Mouse (Mus musculus) MEL-GATA-1-ER (cell line): ENCODE measurements around the gene Tspan5.
A peak's percentile ranks its signal among the peaks of the same experiment; 100 is the strongest.

Source experiments
- DNase-seq: peaks from one replicate; pipeline ENCODE4 v3.0.0-alpha.2; 2012; ENCODE audit warnings: low read depth; ENCODE audit errors: extremely low read depth

Gene Tspan5

DNA sequence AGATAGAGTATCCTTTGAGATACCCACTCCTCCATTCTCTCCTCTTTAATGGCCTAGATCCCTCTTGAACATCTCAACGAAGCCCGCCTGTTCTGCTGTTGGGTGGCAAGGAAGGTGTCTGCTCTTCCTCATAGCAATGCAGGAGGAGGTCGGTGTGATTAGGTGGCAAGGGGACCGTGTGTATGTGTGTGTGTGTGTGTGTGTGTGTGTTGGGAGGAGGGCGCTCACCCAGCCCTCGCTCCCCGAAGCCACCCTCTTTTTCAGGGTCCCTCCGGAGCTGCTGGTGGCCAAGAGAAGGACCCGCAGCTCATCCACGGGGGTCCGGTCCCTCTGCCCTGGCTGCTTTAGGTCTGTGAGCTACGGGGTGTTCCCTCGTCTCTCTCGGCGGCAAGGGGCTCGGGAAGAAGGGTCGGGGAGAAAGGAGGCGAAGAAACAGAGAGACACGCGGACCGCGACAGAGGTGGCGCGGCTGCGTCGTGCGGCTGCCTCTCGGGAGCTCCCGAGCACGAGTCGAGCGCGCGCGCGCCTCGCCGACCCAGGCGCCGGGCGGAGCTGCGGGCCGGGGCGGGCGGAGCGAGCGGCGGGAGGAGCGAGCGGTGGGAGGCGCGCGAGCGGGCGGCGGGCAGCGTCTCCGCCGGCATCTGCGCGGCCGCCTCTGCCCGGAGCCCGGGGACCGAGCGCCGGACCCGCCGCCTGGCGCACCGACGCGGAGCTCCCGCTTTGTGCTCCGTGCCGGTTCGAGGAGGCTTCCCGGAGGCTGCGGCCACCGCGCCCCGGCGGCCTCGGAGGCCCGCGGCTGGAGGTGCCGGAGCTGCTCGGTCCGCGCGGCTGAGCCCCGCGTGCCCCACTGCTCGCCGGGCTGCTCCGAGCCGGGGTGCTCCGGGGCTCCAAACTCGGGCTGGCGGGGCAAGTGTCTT is at the start of gene Tspan5:
Gene Tspan5 (plus strand): TSS at position 547 of the 917 bp plus-strand sequence.
- DNase-seq = no peak

DNA sequence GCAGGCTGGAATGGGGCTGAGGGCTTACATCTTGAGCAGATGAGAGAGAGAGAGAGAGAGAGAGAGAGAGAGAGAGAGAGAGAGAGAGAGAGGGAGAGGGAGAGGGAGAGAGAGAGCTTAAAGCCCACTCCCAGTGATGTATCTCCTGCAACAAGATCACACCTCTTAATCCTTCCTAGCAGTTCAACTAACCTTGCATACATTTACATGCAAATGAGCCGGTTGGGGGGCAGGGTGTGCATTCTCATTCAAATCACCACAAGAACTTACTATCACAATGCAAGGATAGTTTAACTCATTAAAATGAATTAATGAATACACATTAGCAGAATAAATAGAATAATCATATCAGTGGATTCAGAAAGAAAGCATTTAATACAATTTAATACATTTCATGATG is 49.7 kb upstream of the Tspan5 start:
- DNase-seq = no peak

GRCm38 (mm10) chr3:138703399-138703798 is 38.6 kb upstream of the Tspan5 start:
- no peak for DNase-seq

DNA sequence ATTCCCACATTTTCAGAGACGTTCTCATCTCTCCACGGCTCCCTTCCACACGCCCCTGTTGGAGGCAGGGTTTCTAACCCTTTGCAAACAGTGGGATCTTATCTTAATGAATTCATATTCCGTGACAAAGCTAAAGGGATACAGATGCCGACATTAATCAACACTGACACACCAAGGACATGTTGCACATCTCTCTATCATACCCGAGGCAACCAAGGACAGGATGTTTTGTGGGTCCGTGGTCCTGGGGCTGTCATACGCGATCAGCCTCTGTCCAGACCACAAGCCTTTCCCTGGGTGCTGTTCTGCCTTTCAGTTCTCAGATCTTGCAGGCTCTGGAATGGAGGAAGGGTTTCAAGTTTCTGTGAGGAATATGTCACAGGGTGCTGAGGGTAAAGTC is 37.5 kb upstream of the Tspan5 start:
- DNase-seq = no peak

DNA sequence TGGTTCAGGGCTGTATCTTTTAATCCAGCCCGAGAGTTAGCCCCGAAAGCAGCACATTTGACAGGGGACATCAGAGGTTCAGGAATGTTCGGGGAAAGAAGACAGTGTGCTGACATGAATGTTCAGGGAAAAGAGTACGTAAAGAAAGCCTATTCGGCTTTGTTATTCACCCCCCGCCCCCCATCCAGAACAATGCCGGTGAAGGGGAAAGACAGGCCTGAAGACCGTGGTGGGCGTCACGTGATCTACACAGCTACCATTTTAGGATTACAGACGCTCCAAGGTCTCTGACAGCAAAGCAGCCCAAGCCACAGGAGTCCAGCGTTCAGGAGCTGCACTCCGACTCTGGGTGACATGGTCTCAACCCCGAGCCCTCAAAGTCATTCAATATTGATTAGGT is 36.1 kb upstream of the Tspan5 start:
- DNase-seq = no peak

- no peak for DNase-seq
Observed at GRCm38 (mm10) chr3:138709183-138709582, 32.8 kb upstream of the Tspan5 start.

GRCm38 (mm10) chr3:138711971-138712370 is 30.0 kb upstream of the Tspan5 start:
- no peak for DNase-seq

DNA sequence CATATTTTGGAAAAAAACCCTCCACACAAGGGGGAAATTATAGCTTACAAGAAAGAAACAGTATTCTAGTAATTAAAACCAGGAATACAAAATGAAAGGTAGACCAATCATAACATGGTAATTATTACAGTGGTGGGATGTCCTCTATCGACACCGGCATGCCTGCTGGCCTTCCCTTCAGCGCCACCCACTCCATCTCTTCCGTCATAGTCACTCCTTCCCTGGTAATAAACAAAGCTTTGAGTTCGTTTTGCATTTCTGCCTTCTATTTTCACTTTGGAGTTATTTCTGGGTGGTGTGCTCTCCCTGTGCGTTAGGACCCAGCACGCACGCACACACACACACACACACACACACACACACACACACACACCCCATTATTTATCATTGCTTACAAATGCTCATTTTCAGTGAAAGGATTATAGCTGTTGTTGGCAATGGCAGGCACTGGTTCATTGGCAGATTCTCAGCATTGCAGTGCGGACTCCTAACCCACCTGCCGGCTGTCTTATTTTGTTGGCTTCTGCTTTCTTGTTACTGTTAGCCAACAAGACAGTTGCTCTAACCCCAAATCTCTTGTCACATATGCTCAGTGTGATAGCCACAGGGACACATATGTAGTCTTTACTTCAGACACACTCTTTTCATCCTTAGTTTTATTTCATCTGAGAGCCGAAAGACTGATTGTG is 29.4 kb upstream of the Tspan5 start:
- no peak for DNase-seq

DNA sequence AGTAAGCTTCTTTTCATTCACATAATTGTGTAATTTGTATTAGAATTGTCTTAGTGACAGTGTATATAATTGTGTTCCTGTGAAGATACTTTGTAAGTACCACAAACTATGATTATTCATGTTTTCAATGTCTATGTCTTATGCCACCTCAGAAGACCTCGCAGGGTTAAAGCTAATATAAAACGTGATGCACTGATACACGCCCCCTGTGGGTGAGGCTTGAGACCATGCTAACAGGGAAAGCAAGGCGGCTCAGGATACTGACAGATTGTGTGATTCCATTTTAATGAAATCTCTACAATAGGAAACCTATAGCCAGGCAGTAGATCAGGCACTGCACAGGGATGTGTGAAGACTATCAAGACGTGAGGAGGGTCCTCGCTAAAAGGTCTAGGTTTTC is 28.9 kb upstream of the Tspan5 start:
- no peak for DNase-seq

DNA sequence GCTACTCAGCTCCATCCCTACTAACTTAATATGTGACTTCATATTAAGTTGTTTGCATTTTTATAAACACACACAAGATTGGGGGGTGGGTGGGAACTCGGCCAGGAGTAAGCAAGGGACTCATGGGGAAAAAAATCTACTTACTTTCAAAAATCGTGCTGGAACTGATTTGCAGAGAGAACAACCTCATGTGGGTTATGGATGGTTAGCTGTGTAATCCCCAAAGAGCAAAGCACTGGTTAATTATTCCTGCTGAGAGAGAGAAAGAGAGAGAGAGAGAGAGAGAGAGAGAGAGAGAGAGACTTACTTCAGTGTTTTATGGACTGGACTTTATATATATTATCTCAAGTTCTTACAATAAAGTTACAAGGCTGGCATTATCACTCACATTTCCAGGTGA is 27.2 kb upstream of the Tspan5 start:
- no peak for DNase-seq

DNA sequence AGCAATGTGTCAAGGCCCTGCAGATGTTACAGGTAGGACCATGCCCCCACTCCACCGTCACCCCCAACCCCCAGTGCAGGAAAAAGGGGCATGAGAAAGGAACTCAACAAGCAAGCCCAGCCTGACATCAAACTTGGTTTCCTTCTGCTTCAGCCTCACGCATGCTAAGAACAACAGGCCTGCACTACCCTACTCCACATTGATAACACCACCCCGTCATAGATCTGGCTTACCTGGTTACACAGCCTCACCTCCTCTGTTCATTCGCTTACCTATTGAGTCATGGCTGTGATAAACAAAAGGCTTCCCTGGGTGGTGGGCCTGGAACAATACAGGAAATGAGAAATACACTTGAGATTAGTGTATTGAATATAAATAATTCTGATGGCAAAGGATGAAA is 26.8 kb upstream of the Tspan5 start:
- DNase-seq = no peak

DNA sequence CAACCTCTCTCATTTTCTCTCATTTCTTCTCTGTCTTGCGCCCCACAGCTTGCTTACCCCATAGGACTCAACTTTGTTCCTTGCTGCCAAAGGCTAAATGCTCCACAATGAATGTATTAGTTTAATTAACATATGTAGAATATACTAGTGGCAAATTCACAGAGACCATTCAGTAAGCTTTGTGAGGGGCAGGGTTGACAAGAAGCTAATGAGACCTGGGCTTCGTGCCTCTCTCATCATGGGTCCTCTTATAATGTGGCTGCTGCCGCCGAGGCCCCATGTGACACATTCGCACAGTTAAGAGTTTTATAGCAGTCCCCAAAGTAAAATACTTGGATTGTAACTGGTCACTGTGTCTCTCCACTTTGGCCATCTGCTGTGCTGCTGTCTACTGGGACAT is 25.0 kb upstream of the Tspan5 start:
- DNase-seq = no peak

- no peak for DNase-seq
Observed at GRCm38 (mm10) chr3:138722152-138722551, 19.8 kb upstream of the Tspan5 start.

DNA sequence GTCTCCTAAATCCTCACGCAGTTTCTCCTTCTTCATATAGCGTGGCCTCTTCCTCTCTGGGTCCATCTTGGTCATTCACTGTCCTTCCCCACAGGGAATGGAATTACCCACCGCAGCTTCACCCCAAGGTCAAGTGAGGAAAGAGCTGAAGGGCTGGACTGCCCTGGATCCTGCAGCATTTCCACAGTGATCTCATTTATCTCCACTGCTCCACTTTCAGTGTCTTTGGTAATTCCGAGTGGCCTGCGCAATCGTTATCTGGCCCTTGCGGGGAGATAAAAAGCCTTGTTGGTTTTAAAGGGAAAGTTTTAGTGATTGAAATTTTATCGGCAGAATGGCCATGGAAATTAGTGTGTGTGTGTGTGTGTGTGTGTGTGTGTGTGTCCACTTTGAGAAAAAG is 14.4 kb upstream of the Tspan5 start:
- DNase-seq = no peak

DNA sequence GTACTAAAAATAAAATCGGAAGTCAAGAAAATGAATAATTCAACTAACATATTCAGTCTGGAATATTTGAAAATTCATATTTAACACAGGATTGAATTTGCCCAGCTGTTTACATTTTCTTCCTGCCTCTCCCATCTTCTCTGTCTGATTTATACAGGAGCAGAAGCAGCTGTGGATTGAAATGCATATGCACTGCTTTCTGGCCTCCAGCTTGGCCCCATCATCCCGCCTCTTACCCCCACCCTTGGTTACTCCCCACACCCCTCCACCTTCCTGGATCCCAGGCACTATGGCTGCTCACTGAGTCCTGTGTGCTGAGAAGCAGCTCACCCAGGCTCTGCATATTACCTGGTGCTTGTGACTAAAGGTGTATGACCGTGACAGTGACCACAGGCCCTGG is 13.2 kb upstream of the Tspan5 start:
- no peak for DNase-seq

DNA sequence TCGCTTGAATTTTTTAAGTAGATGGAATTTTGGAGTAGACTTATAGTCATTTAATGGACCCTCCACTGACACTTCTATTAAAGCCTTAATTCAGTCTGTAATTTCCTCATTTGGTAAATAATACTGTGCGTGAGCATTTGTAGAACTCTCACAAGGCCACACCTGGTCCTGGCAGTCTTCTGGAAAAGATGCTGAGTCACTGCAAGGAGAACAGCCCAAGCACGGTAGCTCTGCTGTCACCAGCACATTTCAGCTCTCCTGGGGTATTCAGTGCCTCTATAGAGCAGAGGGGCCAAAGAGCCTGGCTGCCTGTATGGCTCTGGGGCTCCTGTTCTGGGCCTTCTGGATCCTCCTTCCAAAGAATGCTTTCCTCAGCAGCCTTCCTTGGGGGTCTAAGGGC is 11.2 kb upstream of the Tspan5 start:
- DNase-seq = no peak

GRCm38 (mm10) chr3:138735760-138736159 is 6.2 kb upstream of the Tspan5 start:
- DNase-seq = no peak

GRCm38 (mm10) chr3:138739150-138739700 is 2.8 kb upstream of the Tspan5 start:
- DNase-seq = no peak

DNA sequence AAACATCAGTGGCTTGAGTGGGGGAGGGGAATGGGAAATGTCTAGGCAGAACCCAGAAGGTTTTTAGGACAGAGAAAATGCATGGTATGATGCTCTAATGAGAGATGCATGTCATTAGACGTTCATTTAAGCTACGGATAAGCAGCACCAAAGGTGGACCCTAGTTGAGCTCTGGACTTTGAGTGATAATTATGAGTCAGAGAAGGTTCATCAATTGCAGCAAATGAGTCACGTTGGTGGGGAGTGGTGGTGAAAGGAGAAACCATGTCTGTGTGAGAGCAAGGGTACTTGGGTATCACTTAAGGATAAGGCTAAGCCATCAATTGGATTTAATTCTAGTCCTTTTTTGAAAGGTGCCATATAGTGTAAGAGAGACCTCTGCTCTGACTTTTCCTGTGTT is 1.7 kb upstream of the Tspan5 start:
- DNase-seq = no peak

- peak; percentile 68 for DNase-seq
Observed at GRCm38 (mm10) chr3:138740843-138741540, 1.0 kb upstream of the Tspan5 start.

- DNase-seq = no peak
Observed at GRCm38 (mm10) chr3:138742566-138742930, 553 bp downstream of the Tspan5 start.
